Mouse (Mus musculus): ENCODE results near the gene Lin9. TPM values are rescaled to one million over a fixed set of nuclear protein-coding genes. Genes with fewer than 3 reads are reported as not detected.
A peak's percentile ranks its signal among the peaks of the same experiment; 100 is the strongest.
"Not testable (repeated sequence)": the region's sequence is repeated elsewhere in the genome, so short reads cannot be mapped to it uniquely, and the experiment has no call there.

Gene Lin9
- polyA plus RNA-seq, 1 experiment = 3.8 TPM

DNA sequence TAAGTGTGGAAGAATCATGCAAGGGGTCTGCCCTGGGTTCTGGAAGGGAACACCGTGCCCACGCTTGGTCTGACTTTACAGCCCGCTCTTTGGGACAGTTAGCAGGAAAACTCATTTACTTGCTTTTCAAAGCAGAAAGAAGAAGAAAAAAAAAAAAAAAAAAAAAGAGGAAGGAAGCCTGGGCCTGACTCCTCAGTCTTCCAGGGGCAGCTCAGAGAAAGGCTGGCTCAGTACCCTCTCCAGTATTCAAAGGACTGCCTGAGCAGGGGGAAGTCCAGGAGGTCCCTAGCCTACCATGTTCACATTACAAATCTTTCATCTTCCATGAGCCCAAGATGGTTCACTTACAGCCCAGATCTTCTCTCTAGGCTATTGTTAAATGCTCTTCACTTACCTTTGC, 24.2 kb upstream of the Lin9 start:
- no peak for TF ChIP-seq POLR2A (IDR thresholded peaks at IDR 0.05; ENCODE audit: low read depth, low read length)
- TF ChIP-seq CTCF (IDR thresholded peaks at IDR 0.05; ENCODE audit: extremely low read depth, insufficient read depth, insufficient read length, insufficient replicate concordance) = no peak
- Histone ChIP-seq H3K36me3 (ENCODE audit: control insufficient read depth, insufficient read depth, low read length) (no peaks in the 10 kb centered on the region), H3K27me3 (ENCODE audit: control insufficient read depth, insufficient read depth, low read length) (no peaks in the 10 kb centered on the region), H3K4me1 (ENCODE audit: control insufficient read depth, insufficient read depth, insufficient read length) (no peaks in the 10 kb centered on the region), H3K27ac (ENCODE audit: insufficient read depth, low read length) (no peak overlapping the region), H3K4me3 (ENCODE audit: extremely low read depth, insufficient read depth, insufficient read length) (no peak overlapping the region)
- 60% methylated on average over 3 of the region's 3 CpGs for WGBS
- no peak for DNase-seq (ENCODE audit: low read depth in 1 of 2, low spot score in 2 of 2)

DNA sequence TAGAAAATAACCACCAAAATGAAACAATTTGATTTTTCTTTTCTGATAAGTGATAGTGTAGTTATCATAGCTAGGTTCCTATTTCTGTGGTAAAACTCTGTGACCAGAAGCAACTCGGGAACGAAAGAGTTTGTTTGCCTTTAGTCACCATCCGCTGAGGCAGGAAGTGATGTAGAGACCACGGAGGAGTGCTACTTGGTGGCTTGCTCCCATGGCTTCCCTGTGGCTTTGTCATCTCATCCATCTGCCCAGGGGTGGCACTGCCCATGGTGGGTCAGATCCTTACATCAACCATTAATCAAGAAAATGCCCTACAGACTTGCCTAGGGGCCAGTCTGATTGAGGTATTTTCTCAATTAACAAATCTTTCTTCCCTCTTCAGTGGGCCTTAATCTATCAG, 18.6 kb upstream of the Lin9 start:
- no peaks in the 10 kb centered on the region for H3K36me3 ChIP-seq (ENCODE audit: control insufficient read depth, insufficient read depth, low read length)
- no peak for DNase-seq (ENCODE audit: low read depth in 1 of 2, low spot score in 2 of 2)
- no peaks in the 10 kb centered on the region for H3K27me3 ChIP-seq (ENCODE audit: control insufficient read depth, insufficient read depth, low read length)
- 21% methylated on average over 4 of the region's 4 CpGs for WGBS
- no peak overlapping the region for H3K4me3 ChIP-seq (ENCODE audit: extremely low read depth, insufficient read depth, insufficient read length)
- TF ChIP-seq POLR2A (IDR thresholded peaks at IDR 0.05; ENCODE audit: low read depth, low read length) = no peak
- H3K4me1 ChIP-seq (ENCODE audit: control insufficient read depth, insufficient read depth, insufficient read length) = no peaks in the 10 kb centered on the region
- no peak overlapping the region for H3K27ac ChIP-seq (ENCODE audit: insufficient read depth, low read length)

- no peaks in the 10 kb centered on the region for H3K4me1 ChIP-seq (ENCODE audit: control insufficient read depth, insufficient read depth, insufficient read length)
- no peak overlapping the region for H3K4me3 ChIP-seq (ENCODE audit: extremely low read depth, insufficient read depth, insufficient read length)
- no peak for TF ChIP-seq CTCF (IDR thresholded peaks at IDR 0.05; ENCODE audit: extremely low read depth, insufficient read depth, insufficient read length, insufficient replicate concordance)
- no peak for TF ChIP-seq POLR2A (IDR thresholded peaks at IDR 0.05; ENCODE audit: low read depth, low read length)
- WGBS = 97% methylated on average over 2 of the region's 2 CpGs
- H3K27ac ChIP-seq (ENCODE audit: insufficient read depth, low read length) = no peak overlapping the region
- no peaks in the 10 kb centered on the region for H3K27me3 ChIP-seq (ENCODE audit: control insufficient read depth, insufficient read depth, low read length)
- DNase-seq (ENCODE audit: low read depth in 1 of 2, low spot score in 2 of 2) = no peak
- H3K36me3 ChIP-seq (ENCODE audit: control insufficient read depth, insufficient read depth, low read length) = no peaks in the 10 kb centered on the region
Observed at GRCm38 (mm10) chr1:180623911-180624310, 17.0 kb upstream of the Lin9 start.

DNA sequence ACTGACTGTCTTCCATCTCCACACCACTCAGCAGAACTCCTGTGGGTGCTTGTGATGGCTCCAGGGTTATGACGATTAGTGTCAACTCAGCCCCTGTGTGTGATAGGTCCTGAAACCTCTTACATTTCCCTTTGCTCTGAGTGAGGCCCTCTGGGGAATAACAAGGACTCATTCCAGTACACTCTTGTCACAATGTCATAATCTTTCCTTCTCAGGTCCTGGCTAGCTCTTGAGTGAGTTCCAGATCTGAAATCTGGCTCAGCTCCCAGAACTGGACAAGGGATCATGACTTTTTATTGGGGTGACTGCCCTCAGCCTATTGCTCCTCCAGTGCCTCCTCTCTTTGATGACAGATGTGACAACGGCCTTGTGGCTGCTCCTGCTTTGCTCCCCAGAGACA, 14.8 kb upstream of the Lin9 start:
- WGBS = 29% methylated on average over 2 of the region's 2 CpGs
- TF ChIP-seq POLR2A (IDR thresholded peaks at IDR 0.05; ENCODE audit: low read depth, low read length) (no peak), CTCF (IDR thresholded peaks at IDR 0.05; ENCODE audit: extremely low read depth, insufficient read depth, insufficient read length, insufficient replicate concordance) (no peak)
- no peaks in the 10 kb centered on the region for H3K4me1 ChIP-seq (ENCODE audit: control insufficient read depth, insufficient read depth, insufficient read length)
- H3K27me3 ChIP-seq (ENCODE audit: control insufficient read depth, insufficient read depth, low read length) = no peaks in the 10 kb centered on the region
- no peak for DNase-seq (ENCODE audit: low read depth in 1 of 2, low spot score in 2 of 2)
- H3K4me3 ChIP-seq (ENCODE audit: extremely low read depth, insufficient read depth, insufficient read length) = no peak overlapping the region
- no peaks in the 10 kb centered on the region for H3K36me3 ChIP-seq (ENCODE audit: control insufficient read depth, insufficient read depth, low read length)
- no peak overlapping the region for H3K27ac ChIP-seq (ENCODE audit: insufficient read depth, low read length)

GRCm38 (mm10) chr1:180637796-180638195, 3.2 kb upstream of the Lin9 start:
- DNase-seq (ENCODE audit: low read depth in 1 of 2, low spot score in 2 of 2); H3K27me3 ChIP-seq (ENCODE audit: control insufficient read depth, insufficient read depth, low read length); H3K36me3 ChIP-seq (ENCODE audit: control insufficient read depth, insufficient read depth, low read length); H3K4me3 ChIP-seq (ENCODE audit: extremely low read depth, insufficient read depth, insufficient read length); H3K4me1 ChIP-seq (ENCODE audit: control insufficient read depth, insufficient read depth, insufficient read length); H3K27ac ChIP-seq (ENCODE audit: insufficient read depth, low read length): not testable (repeated sequence)
- WGBS = 94% methylated on average over 2 of the region's 2 CpGs

GRCm38 (mm10) chr1:180639416-180640401, 1.2 kb upstream of the Lin9 start:
- Histone ChIP-seq H3K27me3 (ENCODE audit: control insufficient read depth, insufficient read depth, low read length) (no peaks in the 10 kb centered on the region), H3K36me3 (ENCODE audit: control insufficient read depth, insufficient read depth, low read length) (no peaks in the 10 kb centered on the region), H3K27ac (ENCODE audit: insufficient read depth, low read length) (no peak overlapping the region), H3K4me3 (ENCODE audit: extremely low read depth, insufficient read depth, insufficient read length) (no peak overlapping the region), H3K4me1 (ENCODE audit: control insufficient read depth, insufficient read depth, insufficient read length) (0 out of 2 replicates have a peak, but pooled peaks cover 2% of the 10 kb centered on the region)
- no peak for DNase-seq (ENCODE audit: low read depth in 1 of 2, low spot score in 2 of 2)
- 67% methylated on average over 10 of the region's 10 CpGs for WGBS
- TF ChIP-seq CTCF (IDR thresholded peaks at IDR 0.05; ENCODE audit: extremely low read depth, insufficient read depth, insufficient read length, insufficient replicate concordance) = no peak
- TF ChIP-seq POLR2A (IDR thresholded peaks at IDR 0.05; ENCODE audit: low read depth, low read length) = no peak

- TF ChIP-seq CTCF (IDR thresholded peaks at IDR 0.05; ENCODE audit: extremely low read depth, insufficient read depth, insufficient read length, insufficient replicate concordance) (no peak), POLR2A (IDR thresholded peaks at IDR 0.05; ENCODE audit: low read depth, low read length) (no peak)
- Histone ChIP-seq H3K4me3 (ENCODE audit: extremely low read depth, insufficient read depth, insufficient read length) (peak overlapping the region; percentile 97), H3K27ac (ENCODE audit: insufficient read depth, low read length) (no peak overlapping the region), H3K4me1 (ENCODE audit: control insufficient read depth, insufficient read depth, insufficient read length) (0 out of 2 replicates have a peak, but pooled peaks cover 2% of the 10 kb centered on the region), H3K27me3 (ENCODE audit: control insufficient read depth, insufficient read depth, low read length) (no peaks in the 10 kb centered on the region), H3K36me3 (ENCODE audit: control insufficient read depth, insufficient read depth, low read length) (no peaks in the 10 kb centered on the region)
- WGBS = under 1% methylated on average over 58 of the region's 61 CpGs
- DNase-seq (ENCODE audit: low read depth in 1 of 2, low spot score in 2 of 2) = peak in 1 of 2 experiments; percentile 14
Observed at GRCm38 (mm10) chr1:180640605-180641125, 285 bp upstream of the Lin9 start.
